Mouse (Mus musculus): ENCODE results near the gene Rpl34. TPM values are rescaled to one million over a fixed set of nuclear protein-coding genes. Genes with fewer than 3 reads are reported as not detected.

Gene Rpl34
- polyA plus RNA-seq, 1 experiment from 2014 or later: 923 TPM

- peaks cover 6% of the 10 kb centered on the region for H3K4me1 ChIP-seq
- no peak overlapping the region for H3K27ac ChIP-seq
- no peaks in the 10 kb centered on the region for H3K27me3 ChIP-seq (ENCODE audit: poor library complexity, severe bottlenecking)
- peaks cover 94% of the 10 kb centered on the region for H3K36me3 ChIP-seq (replicated peaks)
- WGBS: 93% methylated on average over 6 of the region's 6 CpGs
- H3K9me3 ChIP-seq: no peaks in the 10 kb centered on the region
- no peak for DNase-seq (ENCODE audit: extremely low spot score, low spot score)
- H3K4me3 ChIP-seq: no peak overlapping the region
These were observed 27.9 kb downstream of the Rpl34 start for GRCm38 (mm10) chr3:130702289-130702688.

- peaks cover 84% of the 10 kb centered on the region for H3K36me3 ChIP-seq (replicated peaks)
These were observed 32.6 kb downstream of the Rpl34 start for GRCm38 (mm10) chr3:130697622-130698021.

GRCm38 (mm10) chr3:130694705-130695104, 35.5 kb downstream of the Rpl34 start:
- Histone ChIP-seq H3K4me3 (no peak overlapping the region), H3K9me3 (no peaks in the 10 kb centered on the region), H3K27ac (no peak overlapping the region), H3K36me3 (replicated peaks) (peaks cover 55% of the 10 kb centered on the region), H3K27me3 (ENCODE audit: poor library complexity, severe bottlenecking) (no peaks in the 10 kb centered on the region), H3K4me1 (peaks cover 8% of the 10 kb centered on the region)
- 94% methylated on average over 7 of the region's 7 CpGs for WGBS
- DNase-seq (ENCODE audit: extremely low spot score, low spot score): no peak

More at GRCm38 (mm10) chr3:130697622-130698021, 32.6 kb downstream of the Rpl34 start:
- Histone ChIP-seq H3K27ac (no peak overlapping the region), H3K9me3 (no peaks in the 10 kb centered on the region), H3K27me3 (ENCODE audit: poor library complexity, severe bottlenecking) (no peaks in the 10 kb centered on the region), H3K4me1 (no peaks in the 10 kb centered on the region), H3K4me3 (no peak overlapping the region)
- WGBS: 89% methylated on average over 4 of the region's 4 CpGs
- no peak for DNase-seq (ENCODE audit: extremely low spot score, low spot score)

GRCm38 (mm10) chr3:130694041-130694593, 36.1 kb downstream of the Rpl34 start:
- Histone ChIP-seq H3K36me3 (replicated peaks) (peaks cover 49% of the 10 kb centered on the region), H3K27ac (no peak overlapping the region), H3K4me1 (peaks cover 8% of the 10 kb centered on the region), H3K9me3 (no peaks in the 10 kb centered on the region), H3K27me3 (ENCODE audit: poor library complexity, severe bottlenecking) (no peaks in the 10 kb centered on the region), H3K4me3 (no peak overlapping the region)
- 68% methylated on average over 9 of the region's 9 CpGs for WGBS
- DNase-seq (ENCODE audit: extremely low spot score, low spot score): no peak

- Histone ChIP-seq H3K36me3 (replicated peaks) (peaks cover 26% of the 10 kb centered on the region), H3K4me1 (peaks cover 8% of the 10 kb centered on the region), H3K9me3 (no peaks in the 10 kb centered on the region), H3K4me3 (peak overlapping the region; percentile 51), H3K27ac (peak overlapping the region; percentile 80), H3K27me3 (ENCODE audit: poor library complexity, severe bottlenecking) (no peaks in the 10 kb centered on the region)
- 57% methylated on average over 12 of the region's 12 CpGs for WGBS
- no peak for DNase-seq (ENCODE audit: extremely low spot score, low spot score)
These were observed 38.5 kb downstream of the Rpl34 start for GRCm38 (mm10) chr3:130691596-130692170.

- H3K27me3 ChIP-seq (ENCODE audit: poor library complexity, severe bottlenecking): no peaks in the 10 kb centered on the region
- H3K27ac ChIP-seq: peak overlapping the region; percentile 80
- no peaks in the 10 kb centered on the region for H3K9me3 ChIP-seq
- 18% methylated on average over 20 of the region's 20 CpGs for WGBS
- peak; percentile 48 for DNase-seq (ENCODE audit: extremely low spot score, low spot score)
- H3K4me3 ChIP-seq: peak overlapping the region; percentile 51
- peaks cover 8% of the 10 kb centered on the region for H3K4me1 ChIP-seq
- H3K36me3 ChIP-seq (replicated peaks): peaks cover 19% of the 10 kb centered on the region
These were observed 39.2 kb downstream of the Rpl34 start for GRCm38 (mm10) chr3:130690834-130691595.

- DNase-seq (ENCODE audit: extremely low spot score, low spot score): peak; percentile 81
- H3K27ac ChIP-seq: no peak overlapping the region
- H3K27me3 ChIP-seq (ENCODE audit: poor library complexity, severe bottlenecking): no peaks in the 10 kb centered on the region
- H3K4me1 ChIP-seq: peaks cover 8% of the 10 kb centered on the region
- no peak overlapping the region for H3K4me3 ChIP-seq
- H3K36me3 ChIP-seq (replicated peaks): peaks cover 5% of the 10 kb centered on the region
- WGBS: 29% methylated on average over 12 of the region's 12 CpGs
- no peaks in the 10 kb centered on the region for H3K9me3 ChIP-seq
These were observed 40.6 kb downstream of the Rpl34 start for GRCm38 (mm10) chr3:130689630-130690029.

GRCm38 (mm10) chr3:130687051-130687450, 43.1 kb downstream of the Rpl34 start:
- no peak for DNase-seq (ENCODE audit: extremely low spot score, low spot score)
- Histone ChIP-seq H3K27ac (no peak overlapping the region), H3K4me1 (peaks cover 18% of the 10 kb centered on the region), H3K4me3 (no peak overlapping the region), H3K27me3 (ENCODE audit: poor library complexity, severe bottlenecking) (no peaks in the 10 kb centered on the region), H3K9me3 (no peaks in the 10 kb centered on the region), H3K36me3 (replicated peaks) (no peaks in the 10 kb centered on the region)
- WGBS: 96% methylated on average over 1 of the region's 1 CpGs

GRCm38 (mm10) chr3:130685014-130685366, 45.2 kb downstream of the Rpl34 start:
- Histone ChIP-seq H3K27me3 (ENCODE audit: poor library complexity, severe bottlenecking) (no peaks in the 10 kb centered on the region), H3K9me3 (no peaks in the 10 kb centered on the region), H3K27ac (no peak overlapping the region), H3K4me1 (peaks cover 10% of the 10 kb centered on the region), H3K36me3 (replicated peaks) (no peaks in the 10 kb centered on the region), H3K4me3 (no peak overlapping the region)
- 89% methylated on average over 8 of the region's 8 CpGs for WGBS
- no peak for DNase-seq (ENCODE audit: extremely low spot score, low spot score)

- Histone ChIP-seq H3K4me1 (peaks cover 10% of the 10 kb centered on the region), H3K36me3 (replicated peaks) (no peaks in the 10 kb centered on the region), H3K27ac (no peak overlapping the region), H3K4me3 (no peak overlapping the region), H3K27me3 (ENCODE audit: poor library complexity, severe bottlenecking) (no peaks in the 10 kb centered on the region), H3K9me3 (no peaks in the 10 kb centered on the region)
- DNase-seq (ENCODE audit: extremely low spot score, low spot score): no peak
- 83% methylated on average over 9 of the region's 9 CpGs for WGBS
These were observed 45.8 kb downstream of the Rpl34 start for GRCm38 (mm10) chr3:130684276-130685013.

- H3K27ac ChIP-seq: no peak overlapping the region
- WGBS: 77% methylated on average over 8 of the region's 8 CpGs
- no peak for DNase-seq (ENCODE audit: extremely low spot score, low spot score)
- H3K4me1 ChIP-seq: peaks cover 10% of the 10 kb centered on the region
- H3K27me3 ChIP-seq (ENCODE audit: poor library complexity, severe bottlenecking): no peaks in the 10 kb centered on the region
- no peak overlapping the region for H3K4me3 ChIP-seq
- H3K9me3 ChIP-seq: no peaks in the 10 kb centered on the region
- no peaks in the 10 kb centered on the region for H3K36me3 ChIP-seq (replicated peaks)
These were observed 46.4 kb downstream of the Rpl34 start for GRCm38 (mm10) chr3:130683836-130684235.

- Histone ChIP-seq H3K9me3 (no peaks in the 10 kb centered on the region), H3K27me3 (ENCODE audit: poor library complexity, severe bottlenecking) (no peaks in the 10 kb centered on the region), H3K27ac (no peak overlapping the region), H3K36me3 (replicated peaks) (no peaks in the 10 kb centered on the region), H3K4me3 (no peak overlapping the region), H3K4me1 (peaks cover 10% of the 10 kb centered on the region)
- WGBS: 92% methylated on average over 9 of the region's 9 CpGs
- DNase-seq (ENCODE audit: extremely low spot score, low spot score): no peak
These were observed 48.0 kb downstream of the Rpl34 start for GRCm38 (mm10) chr3:130682183-130682582.

- H3K4me3 ChIP-seq: no peak overlapping the region
- no peaks in the 10 kb centered on the region for H3K36me3 ChIP-seq (replicated peaks)
- no peaks in the 10 kb centered on the region for H3K9me3 ChIP-seq
- H3K4me1 ChIP-seq: peaks cover 10% of the 10 kb centered on the region
- no peak for DNase-seq (ENCODE audit: extremely low spot score, low spot score)
- 92% methylated on average over 2 of the region's 2 CpGs for WGBS
- no peaks in the 10 kb centered on the region for H3K27me3 ChIP-seq (ENCODE audit: poor library complexity, severe bottlenecking)
- no peak overlapping the region for H3K27ac ChIP-seq
These were observed 49.0 kb downstream of the Rpl34 start for GRCm38 (mm10) chr3:130681226-130681625.
